Mouse (Mus musculus): ENCODE results near the gene Pex14. TPM values are rescaled to one million over a fixed set of nuclear protein-coding genes. Genes with fewer than 3 reads are reported as not detected.
A peak's percentile ranks its signal among the peaks of the same experiment; 100 is the strongest.

Pex14 gene
- polyA plus RNA-seq, 1 experiment from 2014 or later = 38.9 TPM

DNA sequence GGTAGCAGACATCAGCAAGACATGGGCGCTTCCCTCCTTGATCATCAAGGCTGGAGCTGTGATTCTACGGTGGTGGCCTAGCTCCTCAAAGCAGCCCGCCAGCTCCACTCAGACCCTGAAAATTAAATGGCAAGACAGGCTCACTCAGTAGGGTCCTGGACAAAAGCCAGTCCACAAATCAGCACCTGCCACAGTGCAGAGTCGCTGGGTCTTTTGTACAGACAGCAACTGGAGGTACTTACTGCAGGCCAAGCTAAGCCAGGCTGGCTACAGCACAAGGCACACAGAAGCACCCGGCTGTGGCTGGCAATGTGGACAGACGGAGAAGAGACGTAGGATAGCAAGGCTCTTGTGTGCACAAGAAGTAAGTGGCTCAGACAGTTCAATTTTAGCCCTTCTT, 124.8 kb downstream of the Pex14 start:
- no peaks in the 10 kb centered on the region for H3K27me3 ChIP-seq (replicated peaks; ENCODE audit: insufficient read depth, low read length)
- H3K4me1 ChIP-seq (ENCODE audit: insufficient read depth, low read depth, low read length) = peaks cover 7% of the 10 kb centered on the region
- H3K9ac ChIP-seq (replicated peaks; ENCODE audit: low read depth) = no peak overlapping the region
- ATAC-seq (no peak), DNase-seq (ENCODE audit: low spot score) (no peak)
- WGBS = 87% methylated on average over 7 of the region's 7 CpGs
- no peaks in the 10 kb centered on the region for H3K36me3 ChIP-seq (ENCODE audit: insufficient read depth, low read length)
- H3K9me3 ChIP-seq (ENCODE audit: low read length) = no peaks in the 10 kb centered on the region
- no peak overlapping the region for H3K27ac ChIP-seq (ENCODE audit: low read length)
- TF ChIP-seq EP300 (IDR thresholded peaks at IDR 0.05) = no peak
- TF ChIP-seq CTCF (IDR thresholded peaks at IDR 0.05) = no peak
- no peak overlapping the region for H3K4me2 ChIP-seq (replicated peaks; ENCODE audit: low read depth, low read length)
- no peak overlapping the region for H3K4me3 ChIP-seq (ENCODE audit: low read depth, low read length)

DNA sequence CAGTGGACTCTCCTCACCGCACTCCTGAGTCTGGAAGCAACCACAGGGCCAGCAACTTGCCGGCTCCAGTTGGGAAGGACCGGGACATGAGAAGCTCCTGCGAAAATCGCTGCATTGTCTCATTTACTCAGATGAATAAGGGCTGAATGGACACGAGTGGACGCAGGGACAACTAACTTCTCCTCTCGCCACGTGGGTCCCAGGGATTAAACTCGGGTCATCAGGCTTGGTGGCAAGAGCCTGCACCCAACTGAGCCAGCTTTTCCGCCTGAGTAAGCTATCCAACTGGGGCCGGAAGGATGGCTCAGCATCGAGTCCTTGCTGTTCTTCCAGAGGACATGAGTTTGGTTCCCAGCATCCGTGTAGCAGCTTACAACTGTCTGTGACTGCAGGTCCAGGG, 126.3 kb downstream of the Pex14 start:
- Histone ChIP-seq H3K9ac (replicated peaks; ENCODE audit: low read depth) (no peak overlapping the region), H3K4me2 (replicated peaks; ENCODE audit: low read depth, low read length) (no peak overlapping the region), H3K27me3 (replicated peaks; ENCODE audit: insufficient read depth, low read length) (no peaks in the 10 kb centered on the region), H3K36me3 (ENCODE audit: insufficient read depth, low read length) (no peaks in the 10 kb centered on the region), H3K27ac (ENCODE audit: low read length) (no peak overlapping the region), H3K4me3 (ENCODE audit: low read depth, low read length) (no peak overlapping the region), H3K4me1 (ENCODE audit: insufficient read depth, low read depth, low read length) (peaks cover 3% of the 10 kb centered on the region; the same call in 1 of the 2 replicates), H3K9me3 (ENCODE audit: low read length) (no peaks in the 10 kb centered on the region)
- no peak for TF ChIP-seq CTCF (IDR thresholded peaks at IDR 0.05)
- no peak for TF ChIP-seq EP300 (IDR thresholded peaks at IDR 0.05)
- DNase-seq (ENCODE audit: low spot score) = no peak
- no peak for ATAC-seq
- 88% methylated on average over 14 of the region's 14 CpGs for WGBS

- Histone ChIP-seq H3K27ac (ENCODE audit: low read length) (no peak overlapping the region), H3K9me3 (ENCODE audit: low read length) (no peaks in the 10 kb centered on the region), H3K27me3 (replicated peaks; ENCODE audit: insufficient read depth, low read length) (no peaks in the 10 kb centered on the region), H3K4me2 (replicated peaks; ENCODE audit: low read depth, low read length) (no peak overlapping the region), H3K36me3 (ENCODE audit: insufficient read depth, low read length) (no peaks in the 10 kb centered on the region), H3K4me3 (ENCODE audit: low read depth, low read length) (no peak overlapping the region), H3K9ac (replicated peaks; ENCODE audit: low read depth) (no peak overlapping the region), H3K4me1 (ENCODE audit: insufficient read depth, low read depth, low read length) (no peaks in the 10 kb centered on the region)
- WGBS = 89% methylated on average over 14 of the region's 14 CpGs
- TF ChIP-seq CTCF (IDR thresholded peaks at IDR 0.05) = no peak
- no peak for TF ChIP-seq EP300 (IDR thresholded peaks at IDR 0.05)
- DNase-seq (ENCODE audit: low spot score) = no peak
- ATAC-seq = no peak
These were observed 127.0 kb downstream of the Pex14 start for GRCm38 (mm10) chr4:148972707-148973106.

GRCm38 (mm10) chr4:148971613-148972242, 127.9 kb downstream of the Pex14 start:
- 66% methylated on average over 3 of the region's 3 CpGs for WGBS
- ATAC-seq (peak; percentile 25; the same call in 1 of the 2 replicates), DNase-seq (ENCODE audit: low spot score) (no peak)
- peaks cover 2% of the 10 kb centered on the region; the same call in 1 of the 2 replicates for H3K36me3 ChIP-seq (ENCODE audit: insufficient read depth, low read length)
- H3K9ac ChIP-seq (replicated peaks; ENCODE audit: low read depth) = no peak overlapping the region
- TF ChIP-seq CTCF (IDR thresholded peaks at IDR 0.05) (no peak), EP300 (IDR thresholded peaks at IDR 0.05) (no peak)
- H3K9me3 ChIP-seq (ENCODE audit: low read length) = no peaks in the 10 kb centered on the region
- H3K4me1 ChIP-seq (ENCODE audit: insufficient read depth, low read depth, low read length) = no peaks in the 10 kb centered on the region
- H3K27me3 ChIP-seq (replicated peaks; ENCODE audit: insufficient read depth, low read length) = no peaks in the 10 kb centered on the region
- no peak overlapping the region for H3K4me3 ChIP-seq (ENCODE audit: low read depth, low read length)
- no peak overlapping the region for H3K4me2 ChIP-seq (replicated peaks; ENCODE audit: low read depth, low read length)
- no peak overlapping the region for H3K27ac ChIP-seq (ENCODE audit: low read length)

- Histone ChIP-seq H3K4me2 (replicated peaks; ENCODE audit: low read depth, low read length) (no peak overlapping the region), H3K9ac (replicated peaks; ENCODE audit: low read depth) (no peak overlapping the region), H3K4me3 (ENCODE audit: low read depth, low read length) (no peak overlapping the region), H3K9me3 (ENCODE audit: low read length) (no peaks in the 10 kb centered on the region), H3K36me3 (ENCODE audit: insufficient read depth, low read length) (peaks cover 4% of the 10 kb centered on the region; the same call in 1 of the 2 replicates), H3K4me1 (ENCODE audit: insufficient read depth, low read depth, low read length) (no peaks in the 10 kb centered on the region), H3K27ac (ENCODE audit: low read length) (no peak overlapping the region), H3K27me3 (replicated peaks; ENCODE audit: insufficient read depth, low read length) (no peaks in the 10 kb centered on the region)
- ATAC-seq (no peak), DNase-seq (ENCODE audit: low spot score) (no peak)
- no peak for TF ChIP-seq EP300 (IDR thresholded peaks at IDR 0.05)
- no peak for TF ChIP-seq CTCF (IDR thresholded peaks at IDR 0.05)
- 90% methylated on average over 4 of the region's 4 CpGs for WGBS
These were observed 128.9 kb downstream of the Pex14 start for GRCm38 (mm10) chr4:148970742-148971141.

DNA sequence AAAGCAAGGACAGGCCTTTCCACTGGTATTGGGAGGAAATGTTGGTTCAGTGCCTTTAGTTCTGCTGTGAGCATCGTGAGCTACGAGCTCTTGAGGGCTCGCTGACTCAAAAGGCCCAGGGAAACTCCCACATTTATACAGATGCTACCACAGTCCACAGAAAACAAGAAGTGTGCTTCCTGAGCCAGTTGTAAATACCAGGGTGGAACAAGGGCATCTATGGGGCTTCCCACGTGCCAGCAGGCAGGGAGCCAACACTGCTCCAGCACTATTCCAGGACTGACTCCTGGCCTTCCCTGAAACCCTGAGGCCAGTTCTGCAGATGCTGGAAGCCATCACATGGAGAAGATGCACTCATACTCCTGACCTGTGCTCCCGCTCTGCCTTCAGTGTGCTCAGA, 130.1 kb downstream of the Pex14 start:
- Histone ChIP-seq H3K9ac (replicated peaks; ENCODE audit: low read depth) (no peak overlapping the region), H3K4me3 (ENCODE audit: low read depth, low read length) (no peak overlapping the region), H3K9me3 (ENCODE audit: low read length) (no peaks in the 10 kb centered on the region), H3K4me1 (ENCODE audit: insufficient read depth, low read depth, low read length) (no peaks in the 10 kb centered on the region), H3K4me2 (replicated peaks; ENCODE audit: low read depth, low read length) (no peak overlapping the region), H3K36me3 (ENCODE audit: insufficient read depth, low read length) (peaks cover 4% of the 10 kb centered on the region; the same call in 1 of the 2 replicates), H3K27ac (ENCODE audit: low read length) (no peak overlapping the region), H3K27me3 (replicated peaks; ENCODE audit: insufficient read depth, low read length) (no peaks in the 10 kb centered on the region)
- TF ChIP-seq CTCF (IDR thresholded peaks at IDR 0.05) (no peak), EP300 (IDR thresholded peaks at IDR 0.05) (0 out of 2 replicates have a peak, but pooled peaks have one; percentile 28)
- peak; percentile 76 for ATAC-seq
- 40% methylated on average over 5 of the region's 5 CpGs for WGBS
- peak; percentile 40 for DNase-seq (ENCODE audit: low spot score)

Data from lung, postnatal 0 days (tissue).